Mouse (Mus musculus) layer of hippocampus, adult 8-10 months (tissue): ENCODE results near the gene Zmiz1. TPM values are rescaled to one million over a fixed set of nuclear protein-coding genes. Genes with fewer than 3 reads are reported as not detected.

ENCODE experiments used
- DNase-seq, 2 experiments: peaks; one replicate each; pipeline ENCODE4 v3.0.0; 2022; ENCODE audit warnings: low spot score in 2 of 2
- total RNA-seq, 4 experiments: library from RNA; stranded (reverse); gene quantifications; 2 replicates each; pipeline ENCODE4 v1.2.4; 2022

Gene Zmiz1
- total RNA-seq, 4 experiments from 2014 or later: 77.0 to 102 (median 92.7) TPM

DNA sequence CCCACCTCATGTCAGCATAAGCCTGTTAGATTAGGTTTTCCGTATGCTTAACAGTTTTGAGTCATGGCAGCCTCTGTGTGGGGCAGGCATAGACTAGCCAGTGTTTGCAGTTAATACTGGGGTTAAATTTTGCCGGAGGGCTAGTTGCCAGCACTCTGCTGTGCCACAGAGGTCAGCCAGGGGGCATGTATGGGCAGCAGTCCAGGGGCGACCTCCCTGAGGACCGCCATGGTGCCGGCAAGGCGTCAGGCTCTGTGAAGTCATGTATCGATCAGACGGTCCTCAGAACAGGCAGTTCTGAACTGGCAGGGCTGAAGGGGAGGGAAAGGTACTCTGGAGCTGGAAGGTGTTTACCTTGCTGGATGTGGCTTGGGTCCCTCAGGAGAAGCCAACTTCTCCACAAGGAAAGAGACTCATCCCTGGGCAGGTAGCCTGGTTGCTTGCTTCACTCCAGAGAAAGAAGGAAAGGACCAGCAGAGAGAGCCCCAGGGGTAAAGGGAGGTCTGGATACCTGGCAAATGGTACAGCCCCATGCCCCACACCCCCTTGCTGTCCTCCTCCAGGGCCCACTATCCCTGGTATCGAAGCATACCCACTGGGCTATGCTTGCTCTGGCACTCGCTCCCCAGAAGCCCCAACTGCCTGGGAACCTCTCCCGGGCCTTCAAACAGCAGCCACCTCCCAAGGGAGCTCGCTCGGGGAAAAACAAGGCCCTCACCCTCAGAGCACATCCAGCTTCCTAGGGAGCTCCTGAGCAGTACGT, 151.6 kb downstream of the Zmiz1 start:
- no peak for DNase-seq

DNA sequence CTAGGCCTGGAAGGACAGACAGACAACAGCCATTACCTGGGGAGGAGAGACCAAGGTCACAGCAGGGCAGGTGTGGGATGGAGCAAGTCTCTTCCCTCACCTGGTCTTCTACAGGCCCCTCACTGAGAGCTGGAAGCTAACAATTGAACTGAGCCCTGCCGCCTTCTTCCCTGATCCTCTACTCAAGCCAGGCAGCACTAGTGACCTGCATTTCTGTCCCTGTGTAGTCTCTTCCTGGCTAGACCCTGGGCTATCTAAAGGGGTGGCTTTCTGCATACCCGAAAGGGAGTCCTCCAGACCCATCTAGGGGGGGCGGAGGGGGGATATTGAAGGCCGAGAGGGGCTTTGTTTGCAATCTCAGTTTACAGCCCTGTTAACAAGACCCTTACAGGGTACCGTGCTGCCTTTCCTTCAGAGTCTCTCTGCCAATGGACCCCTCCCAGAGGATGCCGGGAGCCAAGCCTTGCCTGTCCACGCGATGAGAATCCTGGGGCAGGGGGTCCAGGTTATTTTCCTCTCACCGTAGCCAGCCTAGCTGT, 152.2 kb downstream of the Zmiz1 start:
- DNase-seq: no peak

DNA sequence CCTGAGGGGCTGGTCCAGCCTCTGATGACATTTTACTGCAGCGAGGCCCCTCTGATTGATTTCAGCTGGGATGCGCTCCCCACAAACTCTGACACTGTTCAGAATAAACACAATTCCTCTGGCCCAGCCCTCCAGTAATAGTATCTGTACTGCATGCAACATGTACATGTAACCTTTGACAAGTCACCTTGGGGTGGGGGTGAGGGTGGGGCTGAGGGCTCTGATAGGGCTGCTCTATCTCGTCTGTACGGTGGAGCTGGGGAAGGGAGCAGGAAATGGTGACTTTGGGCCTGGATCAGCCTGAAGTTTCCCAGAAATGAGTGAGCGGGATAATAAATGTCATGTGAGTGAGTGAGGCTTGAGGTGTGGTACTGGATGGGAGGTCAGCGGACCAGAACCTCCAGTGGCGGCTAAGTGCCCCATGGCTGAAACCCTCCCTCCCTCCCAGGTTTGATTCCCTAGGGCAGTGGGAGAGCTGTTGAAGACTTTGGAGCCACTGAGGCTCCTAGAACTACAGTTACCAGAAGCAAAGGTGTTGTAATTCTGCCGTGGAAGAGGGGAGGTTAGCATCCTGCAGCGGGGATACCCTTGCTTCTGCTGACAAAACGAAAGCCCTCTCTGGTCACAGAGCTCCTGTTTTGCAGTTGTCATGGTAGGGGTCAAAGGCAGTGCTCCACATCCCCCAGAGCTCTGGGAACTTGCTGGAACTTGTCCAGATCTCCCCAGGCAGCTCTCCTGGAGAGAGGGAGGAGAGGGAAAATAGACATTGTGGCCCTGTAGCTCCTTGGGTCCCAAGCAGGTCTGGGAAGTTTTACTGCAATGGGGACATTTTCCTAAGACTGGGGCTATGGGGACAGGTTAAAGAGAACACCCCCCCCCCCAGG, 153.1 kb downstream of the Zmiz1 start:
- DNase-seq: no peak

DNA sequence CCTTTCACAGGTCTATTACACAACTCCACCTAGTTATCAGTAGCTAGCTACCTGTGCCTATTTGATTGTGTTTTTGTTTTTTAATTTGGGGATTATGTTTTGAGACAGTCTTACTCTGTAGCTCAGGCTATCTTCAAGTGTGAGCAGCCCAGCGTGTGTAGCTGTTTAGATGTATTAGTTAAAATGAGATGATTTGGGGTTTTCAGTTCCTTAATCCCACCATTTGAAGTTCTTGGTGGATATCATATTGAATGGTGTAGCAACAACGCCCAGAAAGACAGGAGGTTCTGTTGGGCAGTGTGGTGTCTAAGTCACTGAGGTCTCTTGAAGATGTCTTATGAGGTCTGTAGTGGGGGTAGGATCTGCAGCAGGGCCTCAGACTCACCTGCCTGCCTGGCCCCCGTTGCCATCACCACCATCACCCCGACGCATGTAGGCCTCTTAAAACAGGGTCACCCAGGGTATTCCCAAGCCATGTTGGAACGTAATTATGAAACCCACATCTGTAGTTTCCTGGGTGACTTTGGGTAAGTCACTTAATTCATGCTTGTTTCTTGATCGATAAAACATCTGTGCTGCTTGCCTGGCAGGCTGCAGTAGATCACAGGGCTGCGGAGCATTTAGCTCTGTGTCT, 155.1 kb downstream of the Zmiz1 start:
- no peak for DNase-seq

DNA sequence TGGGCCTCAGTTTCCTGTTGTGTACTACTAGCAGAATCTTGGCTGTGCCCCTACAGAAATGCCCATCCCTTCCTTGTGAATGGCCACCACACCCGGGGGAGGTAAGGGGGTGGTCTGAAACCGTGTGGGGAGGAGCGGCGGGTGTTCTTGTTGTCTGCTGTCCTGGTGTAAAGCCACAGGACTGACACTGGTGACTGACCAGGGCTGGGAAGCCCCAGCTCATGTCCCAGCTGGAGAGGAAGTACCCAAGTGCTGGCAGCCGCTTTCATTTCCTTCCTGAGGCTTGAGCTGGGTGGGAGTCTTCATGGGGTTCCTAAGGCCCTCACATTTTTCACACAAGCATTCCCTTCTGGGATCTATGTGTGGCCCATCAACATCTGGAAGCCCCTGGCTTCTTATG, 155.7 kb downstream of the Zmiz1 start:
- no peak for DNase-seq

DNA sequence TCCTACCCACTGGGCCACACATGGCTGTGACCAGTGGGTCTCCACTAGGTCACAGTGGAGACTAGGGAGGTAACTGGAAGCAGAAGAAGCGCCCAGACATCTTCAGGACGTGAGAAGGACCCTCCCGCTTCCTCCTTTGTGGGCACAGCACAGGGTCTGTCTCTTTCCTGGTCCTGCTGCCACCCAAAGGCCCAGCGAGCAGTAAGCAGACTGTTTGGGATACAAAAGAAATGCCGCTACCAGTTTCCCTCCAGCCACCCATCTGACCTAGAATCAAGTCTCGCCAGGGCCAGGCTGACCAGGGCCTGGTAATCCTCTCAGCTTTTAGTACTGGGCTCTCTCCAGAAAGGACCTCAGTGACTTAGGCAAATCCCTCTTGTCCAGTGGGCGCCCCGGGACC, 156.6 kb downstream of the Zmiz1 start:
- DNase-seq: no peak

DNA sequence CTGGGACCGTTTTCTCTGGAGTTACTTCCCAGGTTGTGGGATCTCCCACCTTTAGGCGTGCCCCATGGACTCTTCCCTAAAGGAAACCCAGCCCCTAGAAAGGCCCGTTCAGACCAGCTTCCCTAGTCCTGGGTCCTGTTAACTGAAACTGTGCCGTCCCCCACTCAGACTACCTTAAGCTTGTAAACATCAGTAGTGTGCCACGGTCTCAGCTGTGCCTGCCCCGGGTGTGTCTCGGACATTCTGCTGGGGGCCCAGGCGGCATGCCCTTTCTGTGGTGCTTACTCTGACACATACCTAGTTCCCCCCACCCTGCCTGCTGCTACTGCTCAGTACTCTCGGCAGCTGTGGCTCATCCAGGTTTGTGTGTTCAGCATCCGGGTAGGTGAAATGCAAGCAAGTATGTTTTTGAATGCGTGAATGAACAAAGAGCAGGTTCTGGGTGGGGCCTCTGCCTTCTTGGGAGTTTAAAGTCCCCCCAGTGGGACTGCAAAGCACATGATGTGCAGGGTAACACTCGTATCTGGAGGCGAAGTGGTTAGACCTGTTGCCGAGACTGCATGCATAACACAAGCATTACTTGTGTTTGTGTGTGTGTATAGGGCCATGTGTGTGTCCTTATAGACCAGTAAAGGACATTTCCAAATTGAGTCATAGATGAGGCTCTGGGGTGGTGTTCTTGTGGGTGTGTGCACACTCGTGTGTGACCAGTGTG, 157.2 kb downstream of the Zmiz1 start:
- no peak for DNase-seq

DNA sequence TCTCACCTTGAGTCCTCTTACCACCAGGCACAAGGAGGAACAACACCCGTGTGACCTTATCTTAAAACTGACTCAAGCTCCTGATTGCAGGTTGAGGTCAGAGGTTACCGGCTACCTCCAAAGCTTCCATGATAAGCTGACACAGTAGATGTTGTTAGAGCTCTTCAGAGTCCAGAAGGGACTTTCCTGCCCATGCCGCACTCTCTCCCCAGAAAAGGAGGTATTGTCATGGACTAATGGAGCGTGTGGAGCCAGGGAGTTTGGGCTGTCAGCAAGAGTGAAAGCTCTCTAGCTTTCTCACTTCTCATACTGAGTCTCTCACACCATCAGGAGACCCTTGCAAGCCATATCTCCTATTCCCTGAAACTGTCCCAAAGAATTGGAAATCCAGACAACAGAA, 158.3 kb downstream of the Zmiz1 start:
- DNase-seq: no peak

DNA sequence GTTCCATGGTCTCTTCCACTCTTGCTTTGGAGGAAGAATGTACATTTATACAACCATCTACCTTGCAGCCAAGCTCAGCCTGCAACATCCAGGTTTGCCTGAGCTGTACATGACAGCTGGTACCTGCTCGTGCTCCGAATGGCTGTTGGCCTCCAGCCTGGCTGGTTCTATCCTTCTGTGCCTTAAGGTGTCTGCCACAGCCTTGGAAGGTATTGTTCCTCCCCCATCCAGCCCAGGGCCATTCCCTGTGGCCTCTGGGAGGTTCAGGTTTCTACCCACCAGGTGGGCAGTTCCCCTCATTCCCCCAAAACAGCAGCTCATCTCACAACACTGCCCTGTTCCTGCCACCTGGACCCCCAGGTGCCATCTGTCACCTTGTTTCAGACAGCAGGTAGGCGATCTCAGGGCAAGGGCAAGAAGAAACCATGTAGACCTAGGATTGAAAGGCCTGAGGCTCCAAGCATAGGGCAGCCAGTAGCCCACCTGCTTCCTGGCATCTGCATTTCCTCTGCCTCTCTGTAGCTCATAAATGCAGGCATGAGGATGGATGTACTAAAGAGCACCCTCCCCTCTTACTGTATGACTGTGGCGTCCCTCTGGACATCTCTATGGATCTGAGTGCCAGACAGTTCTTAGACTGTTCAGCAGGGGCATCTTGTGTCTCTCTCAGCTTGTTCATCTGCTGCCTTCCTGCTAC, 160.2 kb downstream of the Zmiz1 start:
- no peak for DNase-seq

DNA sequence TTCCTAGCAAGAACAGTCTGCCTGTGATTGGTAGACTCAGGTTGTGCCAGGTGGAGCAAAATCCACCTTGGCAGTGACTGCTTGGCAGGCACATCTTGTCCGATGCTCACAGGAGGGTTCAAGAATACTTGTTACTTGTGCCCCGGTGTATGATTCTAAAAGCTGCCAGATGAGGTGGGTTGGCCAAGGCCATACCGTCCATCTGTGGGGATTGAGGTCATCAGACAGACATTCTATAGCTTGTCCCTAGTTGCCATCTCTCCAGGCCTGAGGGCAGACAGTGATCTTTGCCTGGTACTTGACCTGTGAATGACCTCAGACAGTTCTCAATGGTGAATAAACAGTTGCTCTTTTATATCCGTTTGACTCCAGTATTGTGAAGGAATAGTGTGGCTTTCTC, 161.8 kb downstream of the Zmiz1 start:
- DNase-seq: no peak

DNA sequence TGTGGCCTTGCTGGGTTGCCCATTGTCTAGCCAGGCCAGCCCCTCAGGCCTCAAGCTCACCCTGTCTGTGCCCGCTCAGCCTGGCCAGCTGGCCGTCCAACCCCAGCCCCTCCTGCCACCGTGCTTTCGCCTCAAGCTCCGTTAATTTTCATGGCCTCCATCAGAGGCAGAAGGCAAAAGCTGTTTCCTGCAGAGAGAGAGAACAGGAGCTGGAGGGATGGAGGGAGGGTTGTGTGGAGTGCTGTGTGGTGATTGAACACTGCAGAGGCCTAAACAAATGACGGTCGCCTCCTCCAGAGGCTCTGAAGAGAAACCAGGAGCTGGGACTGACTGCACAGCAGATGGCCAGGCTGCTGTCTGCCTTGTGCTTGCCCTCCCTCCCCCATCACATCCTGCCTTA, 164.7 kb downstream of the Zmiz1 start:
- peak; percentile 51 to 58 for DNase-seq

DNA sequence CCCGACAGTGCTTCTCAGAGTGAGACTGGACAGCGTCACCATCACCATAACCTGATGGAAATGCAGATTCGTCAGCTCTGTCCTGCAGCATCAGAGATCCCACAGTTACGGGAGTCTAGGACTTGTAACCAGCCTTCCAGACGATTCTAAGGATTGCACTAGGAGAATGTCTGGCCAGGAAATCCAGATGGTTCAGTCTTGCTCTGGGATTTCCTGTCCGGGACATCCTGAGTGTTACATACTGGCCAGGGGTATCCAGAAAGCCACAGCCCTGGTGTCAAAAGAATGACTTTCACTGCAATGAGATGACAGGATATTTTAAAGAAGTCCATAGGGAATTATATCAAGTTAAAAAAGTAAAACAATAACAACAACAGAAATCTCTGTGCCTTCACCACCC, 165.7 kb downstream of the Zmiz1 start:
- DNase-seq: no peak

DNA sequence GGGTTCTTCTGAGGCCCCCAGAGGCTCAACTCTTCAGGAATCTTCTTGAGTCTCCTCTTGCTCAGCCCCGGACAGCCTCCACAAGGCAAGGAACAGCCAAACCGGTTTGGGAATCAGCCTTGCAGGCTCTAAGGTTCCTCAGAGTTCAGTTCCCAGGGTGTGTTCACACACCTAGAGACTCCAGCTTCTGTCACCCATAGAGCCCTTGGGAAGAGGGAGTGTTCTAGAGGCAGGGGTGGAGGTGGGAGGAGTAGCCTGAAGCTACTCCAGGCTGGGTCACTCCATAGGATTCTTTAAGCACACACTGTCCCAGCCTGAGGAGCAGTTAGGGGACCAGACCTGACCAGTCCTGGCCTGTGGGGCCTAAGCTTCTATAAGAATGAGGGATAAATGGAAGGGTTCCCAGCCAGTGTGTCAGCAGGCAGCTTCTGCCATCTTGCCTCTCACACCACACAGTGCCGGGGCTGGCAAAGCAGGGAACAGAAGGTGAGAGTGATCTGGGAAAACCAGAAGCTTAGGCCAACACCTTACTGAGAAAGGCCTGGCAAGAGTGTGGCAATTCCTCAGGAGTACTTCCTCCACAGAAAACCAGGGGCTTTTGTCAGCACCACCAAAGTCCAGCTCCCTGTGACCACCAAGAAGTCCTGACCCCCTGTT, 168.7 kb downstream of the Zmiz1 start:
- DNase-seq: no peak

DNA sequence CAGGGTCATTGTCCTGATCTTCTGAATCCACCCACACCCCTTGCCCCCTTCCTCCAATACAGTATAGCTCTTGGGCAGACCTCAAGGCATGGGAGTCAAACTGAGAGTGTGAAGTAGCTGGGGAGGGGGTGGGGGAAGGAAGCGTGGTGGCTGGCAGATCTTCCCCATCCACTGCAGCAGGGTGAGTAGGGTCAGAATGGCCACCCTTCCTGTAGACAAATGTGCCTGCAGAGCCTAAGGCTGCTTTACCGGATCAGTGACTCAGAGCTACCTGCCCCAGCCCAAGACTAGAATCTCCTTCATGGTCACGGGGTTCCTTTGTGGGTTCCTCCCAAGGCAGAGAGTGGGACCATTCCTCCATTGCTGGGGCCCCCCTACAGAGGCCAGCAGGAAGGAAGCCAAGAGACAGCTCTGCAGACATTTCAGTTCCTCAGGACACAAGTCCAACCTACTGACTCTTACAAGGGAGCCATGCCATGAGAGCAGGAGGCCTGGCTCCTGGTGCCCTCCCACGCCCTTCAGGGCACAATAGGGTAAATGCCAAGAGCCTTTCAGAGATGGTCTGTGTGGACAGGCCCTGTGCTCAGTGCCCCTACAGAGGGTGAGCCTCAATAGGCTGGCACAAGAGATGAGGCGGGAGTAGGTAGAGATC, 169.6 kb downstream of the Zmiz1 start:
- no peak for DNase-seq

DNA sequence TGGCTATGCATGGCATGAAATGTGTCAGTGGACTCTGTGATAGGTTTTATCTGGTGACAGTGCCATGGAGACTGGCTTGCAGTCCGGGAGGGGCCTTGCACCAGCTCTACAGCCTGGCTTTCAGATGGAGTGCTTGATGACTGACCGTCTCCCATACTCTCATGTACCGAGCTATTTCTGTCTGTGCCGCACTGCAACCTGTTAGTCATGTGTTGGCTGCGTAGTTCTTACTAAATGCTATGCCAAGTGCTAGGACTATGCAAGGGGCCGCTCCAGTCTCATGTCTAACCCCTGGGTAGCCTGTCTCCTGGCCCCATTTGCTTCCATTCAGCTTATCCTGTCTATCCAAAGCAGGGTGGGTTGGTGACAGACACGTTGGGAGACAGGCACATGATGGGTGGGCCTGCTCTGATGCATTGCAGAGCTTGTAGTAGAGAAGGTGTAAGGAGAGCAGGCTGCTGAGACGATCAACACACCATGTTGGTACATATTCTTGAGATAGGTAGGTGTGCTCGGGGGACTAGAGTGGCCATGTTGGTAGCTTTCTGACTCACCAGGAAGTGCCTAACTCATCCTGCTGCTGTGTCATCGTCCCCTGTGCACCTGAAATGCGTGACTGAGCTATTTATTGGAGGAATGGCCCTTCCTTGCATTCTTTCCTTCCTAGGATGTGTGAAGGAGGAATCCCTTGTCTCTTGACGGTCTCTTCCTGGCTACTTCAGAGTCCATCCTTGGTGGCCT, 171.1 kb downstream of the Zmiz1 start:
- DNase-seq: no peak

DNA sequence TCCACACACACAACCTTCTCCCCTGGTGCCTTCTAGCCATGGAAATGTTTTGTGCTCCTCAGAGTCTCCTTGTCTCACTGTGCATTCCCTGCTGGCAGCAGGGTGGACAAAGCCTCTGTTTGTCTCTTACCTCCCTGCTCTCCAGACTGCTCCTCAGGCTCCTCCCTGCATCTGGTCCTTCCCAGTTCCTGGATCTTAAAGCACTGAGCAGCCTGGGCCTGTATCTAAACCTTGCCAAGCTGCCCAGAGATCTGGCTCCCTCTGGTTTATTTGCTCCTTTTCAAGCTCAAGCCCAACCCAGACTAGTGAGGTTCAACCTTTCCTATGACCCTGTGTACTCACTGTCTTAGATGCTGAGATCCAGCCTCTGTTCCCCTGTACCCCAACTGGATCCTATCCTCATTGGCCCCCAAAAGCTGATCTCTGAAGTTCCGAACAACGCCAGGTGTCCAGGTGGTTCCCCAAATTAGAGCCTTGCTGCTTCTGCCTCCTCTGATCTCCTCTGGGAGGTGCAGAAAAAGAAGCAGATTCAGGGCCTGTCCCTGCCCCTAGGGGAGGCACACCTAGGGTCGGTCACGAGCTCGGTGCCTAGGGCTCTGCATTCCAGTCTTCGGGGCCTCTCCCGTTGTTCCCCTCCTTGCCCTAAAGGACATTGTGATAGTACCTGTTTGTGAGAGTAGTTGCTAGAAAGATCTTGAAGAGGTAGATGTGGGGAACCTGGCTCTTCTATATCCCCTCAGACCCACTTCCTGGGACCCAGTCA, 171.8 kb downstream of the Zmiz1 start:
- no peak for DNase-seq

DNA sequence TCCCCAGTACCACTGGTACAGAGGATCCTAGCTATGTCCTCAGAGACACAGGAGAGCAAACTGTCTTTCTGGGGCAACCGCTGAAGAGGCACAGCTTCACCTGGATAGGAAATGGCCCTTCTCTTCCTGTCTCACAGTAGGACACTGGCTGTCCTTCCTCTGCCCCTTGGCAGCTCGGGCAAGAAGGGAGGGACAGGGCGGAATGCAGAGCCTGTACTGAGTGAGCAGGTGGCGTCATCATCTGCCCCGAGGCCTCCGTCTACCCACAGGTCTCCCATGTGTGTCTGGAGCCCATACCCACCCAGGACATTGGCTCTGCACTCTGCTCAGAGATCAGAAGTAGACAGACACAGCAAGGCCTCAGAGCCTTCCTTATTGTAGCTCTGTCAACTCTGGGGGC, 172.5 kb downstream of the Zmiz1 start:
- DNase-seq: no peak
